Mouse (Mus musculus): Measurements from ENCODE around the gene Mfsd7a. TPM values are rescaled to one million over a fixed set of nuclear protein-coding genes. Genes with fewer than 3 reads are reported as not detected.

The Mfsd7a gene
- polyA plus RNA-seq, 1 experiment = 14.0 TPM

DNA sequence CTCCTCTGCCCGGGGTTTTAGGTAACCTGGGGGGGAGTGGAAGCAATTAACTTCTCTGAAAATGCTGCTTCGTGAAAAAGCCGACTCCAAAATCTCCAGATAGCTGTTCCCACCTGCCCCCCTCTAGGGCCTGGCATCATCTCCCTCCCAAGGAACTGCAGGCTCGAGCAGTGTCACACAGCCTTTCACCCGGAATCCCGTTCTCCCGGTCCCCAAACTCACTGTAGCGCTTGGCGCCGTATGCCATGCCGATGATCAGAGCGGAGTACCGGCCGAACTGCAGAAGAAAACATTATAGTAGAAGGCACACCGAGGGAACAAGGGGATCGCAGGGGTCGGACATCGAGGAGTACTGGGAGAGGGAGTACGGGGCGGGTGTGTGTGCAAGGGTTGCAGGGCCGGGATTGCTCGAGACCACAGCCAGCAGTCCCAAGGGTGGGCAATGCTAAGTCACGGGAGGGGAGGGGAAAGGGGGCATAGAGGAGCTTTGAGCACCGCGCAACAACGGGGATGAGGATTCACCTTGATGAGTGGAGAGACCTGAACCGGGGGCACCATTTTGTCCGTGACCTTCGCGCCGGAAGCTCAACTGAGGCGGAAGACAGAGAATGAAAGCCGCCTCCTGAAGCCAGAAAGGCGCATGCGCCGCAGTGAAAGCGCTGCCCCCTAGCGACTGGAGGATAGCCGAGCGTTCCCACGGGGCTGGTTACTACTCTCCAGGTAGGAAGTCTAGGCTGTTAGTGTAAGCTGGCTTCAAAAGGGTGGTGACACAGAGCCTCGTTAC is 14.7 kb downstream of the Mfsd7a start, which contains the start of gene Atp5k:
TSS of gene Atp5k (minus strand) at position 645 of the 784 bp plus-strand sequence.
- peak; percentile 55 for DNase-seq (ENCODE audit: low read depth)

DNA sequence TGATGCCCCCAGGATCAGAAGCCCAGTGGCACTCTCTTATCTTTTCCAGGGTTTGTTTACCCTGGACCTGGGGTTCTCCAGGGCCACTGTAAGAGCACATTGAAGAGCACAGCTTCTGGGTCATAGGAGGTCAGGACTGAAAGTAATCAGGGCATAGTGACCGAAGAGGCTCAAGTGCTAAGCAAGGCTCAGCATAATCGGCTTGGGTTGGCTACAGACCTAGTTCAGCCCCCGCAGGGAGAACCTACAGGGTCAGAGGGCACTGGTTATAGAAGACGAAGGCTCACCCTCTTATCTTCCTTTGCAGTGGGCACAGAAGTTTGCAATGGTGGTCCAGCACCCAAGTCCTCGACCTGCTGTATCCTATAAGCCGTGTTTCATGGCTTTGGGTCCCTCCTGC is 17.5 kb downstream of the Mfsd7a start:
- DNase-seq (ENCODE audit: low read depth) = no peak

DNA sequence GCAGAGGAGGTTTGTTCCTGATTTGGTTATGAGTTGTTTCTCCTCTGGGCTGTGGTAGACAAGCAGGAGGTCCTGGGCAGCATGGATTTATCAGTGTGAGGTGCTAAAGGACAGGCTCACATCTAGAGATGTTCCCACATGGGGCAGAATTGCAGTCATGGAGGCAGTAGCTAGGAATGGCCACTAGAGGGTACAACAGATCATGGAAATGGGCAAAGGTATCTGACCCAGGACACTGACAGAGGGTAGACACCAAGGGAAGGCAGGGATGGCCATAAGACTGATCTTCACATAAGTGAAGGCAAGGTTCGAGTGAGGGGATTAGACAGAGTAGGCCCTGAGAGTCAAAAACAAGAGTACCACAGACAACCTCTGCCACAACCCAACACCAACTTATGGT is 21.5 kb downstream of the Mfsd7a start:
- DNase-seq (ENCODE audit: low read depth) = no peak

DNA sequence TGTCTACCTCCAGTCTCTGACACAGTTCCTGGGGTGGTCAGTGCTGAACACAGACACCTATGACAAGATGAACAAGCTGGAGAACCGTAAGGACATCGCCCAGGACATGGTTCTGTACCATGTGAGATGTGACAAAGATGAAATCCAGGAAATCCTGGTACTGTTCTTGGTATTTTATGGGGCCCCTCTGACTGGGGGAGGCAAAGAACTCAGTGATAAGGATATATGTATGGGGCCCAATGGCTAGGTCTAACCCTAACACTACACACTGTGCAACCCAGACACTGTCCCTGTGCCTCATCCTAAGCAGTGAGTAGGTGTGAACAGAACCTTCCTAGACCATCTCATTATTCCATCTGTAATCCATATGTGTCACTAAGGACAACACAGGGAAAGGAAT is 25.3 kb downstream of the Mfsd7a start:
- no peak for DNase-seq (ENCODE audit: low read depth)

DNA sequence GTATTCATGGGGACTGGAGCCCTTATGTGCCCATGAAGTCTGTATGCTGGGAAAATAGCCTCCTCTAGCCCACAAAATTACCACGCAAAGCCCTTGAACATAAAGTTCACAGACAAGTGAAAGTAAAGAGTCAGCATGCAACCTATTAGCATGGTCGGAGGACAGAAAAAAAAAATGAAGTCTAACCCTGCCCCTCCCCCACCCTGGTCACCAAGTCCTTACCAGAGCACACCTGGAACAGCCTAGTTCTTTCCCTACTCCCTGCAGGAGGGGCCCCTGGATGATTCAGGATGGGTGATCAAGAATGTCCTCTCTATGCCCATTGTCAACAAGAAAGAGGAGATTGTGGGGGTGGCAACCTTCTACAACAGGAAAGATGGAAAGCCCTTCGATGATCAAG is 25.9 kb downstream of the Mfsd7a start:
- no peak for DNase-seq (ENCODE audit: low read depth)

DNA sequence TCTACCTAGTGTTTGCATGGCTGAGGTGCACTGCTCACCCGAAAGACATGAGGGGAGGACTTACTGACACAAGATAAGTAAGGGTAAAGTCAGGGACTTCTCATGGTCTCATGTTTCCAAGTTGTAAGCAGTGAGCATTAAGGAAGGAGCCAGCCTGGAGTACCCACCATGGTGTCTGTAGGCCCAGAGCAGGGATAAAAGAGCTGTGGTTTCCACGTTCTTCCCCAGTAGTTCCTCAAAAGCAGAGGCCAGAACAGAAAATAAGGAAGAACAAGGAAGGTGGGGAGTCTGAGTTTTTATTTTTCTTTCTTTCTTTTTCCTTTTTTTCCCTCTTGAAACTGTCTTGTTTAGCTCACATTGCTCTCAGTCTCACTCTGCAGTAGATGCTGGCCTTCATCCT is 34.0 kb downstream of the Mfsd7a start:
- no peak for DNase-seq (ENCODE audit: low read depth)

DNA sequence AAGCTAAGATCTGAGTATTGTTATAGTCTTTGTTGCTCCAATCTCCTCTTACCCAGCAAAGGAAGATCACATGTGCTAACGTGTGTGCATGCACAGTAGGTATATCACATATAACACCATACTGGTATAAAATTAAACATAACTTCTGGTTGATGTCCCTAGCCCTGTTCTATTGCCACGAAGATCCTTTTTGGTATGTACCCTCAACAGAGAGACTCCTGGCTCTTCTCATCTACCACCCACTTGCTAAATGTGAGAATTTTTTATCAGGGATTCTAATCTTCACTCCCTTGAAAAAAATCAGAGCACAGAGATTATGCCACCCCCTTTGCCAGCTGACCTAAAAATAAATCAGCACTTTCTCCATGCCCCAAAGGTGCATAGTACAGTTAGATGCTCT is 41.7 kb downstream of the Mfsd7a start:
- no peak for DNase-seq (ENCODE audit: low read depth)

DNA sequence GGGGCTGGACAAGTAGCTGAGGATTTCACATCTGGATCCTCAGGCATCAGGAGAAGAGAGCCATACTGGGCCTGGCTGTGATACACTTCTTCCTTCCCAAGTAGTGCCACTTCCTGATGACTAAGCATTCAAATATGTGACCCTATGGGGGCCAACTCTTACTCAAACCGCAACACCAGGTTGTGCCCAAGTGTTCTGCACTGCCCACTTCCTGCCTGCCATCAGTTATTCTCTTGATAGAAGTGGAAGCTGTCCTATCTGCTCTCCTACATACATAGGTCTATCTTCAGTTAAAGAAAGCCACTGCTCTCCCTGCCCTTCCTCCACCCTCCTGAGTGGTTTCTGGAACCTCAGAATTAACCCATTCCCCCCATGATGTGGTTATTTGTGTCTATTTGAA is 43.2 kb downstream of the Mfsd7a start:
- DNase-seq (ENCODE audit: low read depth) = no peak

DNA sequence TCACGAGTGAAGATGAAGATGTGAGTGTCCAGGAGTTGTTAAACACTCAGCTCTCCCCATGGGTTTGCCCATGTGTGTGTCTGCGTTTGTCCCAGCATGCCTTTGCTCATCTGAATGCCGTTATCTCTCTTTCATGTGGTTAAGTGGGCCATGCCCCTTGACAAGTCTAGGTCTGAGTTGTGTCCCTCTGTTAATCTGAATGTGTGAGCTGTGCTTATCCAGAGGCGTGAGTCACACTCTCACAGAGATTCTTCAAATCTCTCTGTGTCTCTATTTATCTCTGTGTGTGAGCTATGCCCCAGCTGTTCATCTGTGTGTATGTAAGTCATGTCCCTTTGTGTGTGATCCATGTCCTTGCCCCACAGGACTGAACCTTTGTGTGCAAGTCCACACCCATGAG is 45.2 kb downstream of the Mfsd7a start:
- no peak for DNase-seq (ENCODE audit: low read depth)

Other genes starting within 250 kb of the Mfsd7a start
- gene Dr1, start 180.0 kb downstream of the Mfsd7a start, polyA plus RNA-seq (2012; rRNA removed) = 11.8 and 12.3 TPM in 2 replicates
- 14.1 and 14.7 TPM in 2 replicates for gene Pigg, start 136.3 kb downstream of the Mfsd7a start, polyA plus RNA-seq (2012; rRNA removed)
- 2.6 and 4.3 TPM in 2 replicates for gene Gm42517, start 81.0 kb downstream of the Mfsd7a start, polyA plus RNA-seq (2012; rRNA removed)
- gene Pde6b, start 60.5 kb downstream of the Mfsd7a start, polyA plus RNA-seq (2012; rRNA removed) = 0.05 TPM in 2 replicates
- gene Atp5k, start 14.4 kb downstream of the Mfsd7a start, polyA plus RNA-seq (2012; rRNA removed) = 45.6 and 59.4 TPM in 2 replicates
- 8.3 and 8.7 TPM in 2 replicates for gene Pcgf3, start 12.3 kb upstream of the Mfsd7a start, polyA plus RNA-seq (2012; rRNA removed)
- 0.13 and 0.20 TPM in 2 replicates for gene Cplx1, start 101.1 kb upstream of the Mfsd7a start, polyA plus RNA-seq (2012; rRNA removed)
- 75.0 and 80.5 TPM in 2 replicates for gene Gak, start 180.9 kb upstream of the Mfsd7a start, polyA plus RNA-seq (2012; rRNA removed)
- gene Tmem175, start 180.9 kb upstream of the Mfsd7a start, polyA plus RNA-seq (2012; rRNA removed) = 51.2 and 55.5 TPM in 2 replicates
- gene Idua, start 211.4 kb upstream of the Mfsd7a start, polyA plus RNA-seq (2012; rRNA removed) = 19.6 and 28.3 TPM in 2 replicates
- 20.8 and 22.1 TPM in 2 replicates for gene Dgkq, start 220.8 kb upstream of the Mfsd7a start, polyA plus RNA-seq (2012; rRNA removed)
- gene Slc26a1, start 226.7 kb upstream of the Mfsd7a start, polyA plus RNA-seq (2012; rRNA removed) = 0.25 and 0.26 TPM in 2 replicates
- gene Fgfrl1, start 243.5 kb upstream of the Mfsd7a start, polyA plus RNA-seq (2012; rRNA removed) = 189 and 225 TPM in 2 replicates

Measured in gonadal fat pad, adult 2 months (tissue).